Mouse (Mus musculus) central nervous system, embryonic 14 days (tissue): Measurements from ENCODE around the gene Olfr434. TPM values are rescaled to one million over a fixed set of nuclear protein-coding genes. Genes with fewer than 3 reads are reported as not detected.

Source experiments
- polyA plus RNA-seq: library from polyadenylated mRNA; depleted of rRNA; stranded (reverse); fragments of >200 nt; gene quantifications from 2 replicates; pipeline ENCODE4 v1.2.3, GENCODE M21; 2012; rRNA removed

Gene Olfr434
- not detected in 2 replicates for polyA plus RNA-seq

DNA sequence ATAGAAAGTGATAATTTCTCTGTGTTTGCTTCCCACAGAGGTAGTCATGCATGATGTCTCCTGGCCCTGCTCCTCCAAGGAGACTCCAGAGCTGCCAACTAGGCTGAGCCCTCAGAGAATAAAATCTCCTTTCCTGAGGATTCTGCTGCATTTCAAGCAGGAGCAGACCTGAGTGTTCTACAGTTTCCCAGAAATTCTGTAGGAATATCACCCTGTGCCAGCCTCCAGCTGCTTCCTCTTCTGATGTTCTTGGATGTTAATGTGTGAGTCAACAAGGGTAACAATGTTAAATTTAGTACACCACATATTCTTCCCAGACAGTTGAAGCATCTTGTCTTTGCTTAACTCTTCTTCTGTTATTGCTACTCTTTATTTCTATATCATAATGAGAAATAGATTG, at the start of gene Olfr434:
TSS of gene Olfr434 (plus strand) at position 149 of the 400 bp plus-strand sequence.

DNA sequence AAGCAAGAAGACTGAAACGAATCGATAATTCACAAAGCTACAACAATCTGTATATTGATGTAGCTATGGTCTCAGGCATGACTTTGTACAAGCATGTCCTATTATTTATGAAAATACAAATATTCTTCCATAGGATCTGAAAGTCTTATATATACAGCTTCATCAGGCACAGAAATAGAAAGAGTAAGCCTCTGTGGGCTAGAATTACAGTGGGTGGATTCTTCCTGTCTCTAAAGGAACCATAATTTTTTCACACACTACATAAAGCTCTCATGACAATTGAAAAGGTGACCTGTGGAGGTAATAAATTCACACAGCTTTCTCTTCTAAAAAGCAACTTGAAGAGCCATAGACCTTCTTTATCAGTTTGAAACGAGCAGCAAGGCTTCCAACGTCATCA, 41.0 kb upstream of the Olfr434 start, which contains the start of gene Olfr13:
TSS of gene Olfr13 (plus strand) at position 301 of the 400 bp plus-strand sequence.

GRCm38 (mm10) chr6:43196781-43197180, 16.0 kb upstream of the Olfr434 start, which contains the start of gene Olfr435:
Olfr435 (plus strand) TSS chr6:43197146.

DNA sequence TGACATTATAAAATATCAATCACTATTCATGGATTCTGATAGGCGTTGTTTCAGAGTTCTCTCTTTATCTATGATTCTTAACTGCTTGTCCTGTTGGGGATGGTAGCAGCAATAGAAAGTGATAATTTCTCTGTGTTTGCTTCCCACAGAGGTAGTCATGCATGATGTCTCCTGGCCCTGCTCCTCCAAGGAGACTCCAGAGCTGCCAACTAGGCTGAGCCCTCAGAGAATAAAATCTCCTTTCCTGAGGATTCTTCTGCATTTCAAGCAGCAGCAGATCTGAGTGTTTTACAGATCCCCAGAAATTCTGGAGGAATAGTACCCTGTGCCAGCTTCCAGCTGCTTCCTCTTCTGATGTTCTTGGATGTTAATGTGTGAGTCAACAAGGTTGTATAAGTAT, 18.4 kb downstream of the Olfr434 start, which contains the start of gene Olfr47:
TSS of gene Olfr47 (plus strand) at position 275 of the 400 bp plus-strand sequence.

GRCm38 (mm10) chr6:43265363-43266041, 52.7 kb downstream of the Olfr434 start, which contains the start of gene Arhgef5:
Arhgef5 (plus strand) TSS chr6:43265582.

Other genes starting within 250 kb of the Olfr434 start
- not detected in 2 replicates for gene Olfr441, start 106.7 kb upstream of the Olfr434 start, polyA plus RNA-seq
- gene Olfr237-ps1, start 66.5 kb upstream of the Olfr434 start, polyA plus RNA-seq = not detected in 2 replicates
- not detected in 2 replicates for gene Olfr437, start 49.7 kb upstream of the Olfr434 start, polyA plus RNA-seq
- gene Olfr13, start 40.9 kb upstream of the Olfr434 start, polyA plus RNA-seq = not detected in 2 replicates
- not detected in 2 replicates for gene Olfr435, start 15.9 kb upstream of the Olfr434 start, polyA plus RNA-seq
- not detected in 2 replicates for gene Olfr47, start 18.5 kb downstream of the Olfr434 start, polyA plus RNA-seq
- gene Arhgef5, start 52.6 kb downstream of the Olfr434 start, polyA plus RNA-seq = 4.9 and 7.8 TPM in 2 replicates
- 0.05 and 0.14 TPM in 2 replicates for gene Nobox, start 96.5 kb downstream of the Olfr434 start, polyA plus RNA-seq